Mouse (Mus musculus): ENCODE measurements around the gene Spry2. TPM values are rescaled to one million over a fixed set of nuclear protein-coding genes. Genes with fewer than 3 reads are reported as not detected.
A peak's percentile ranks its signal among the peaks of the same experiment; 100 is the strongest.

Gene Spry2
- polyA plus RNA-seq, 2 experiments: 35.6 to 75.9 TPM

GRCm38 (mm10) chr14:105905935-105906334 is 9.3 kb upstream of the Spry2 start:
- no peak for DNase-seq (ENCODE audit: low spot score)
- Histone ChIP-seq H3K27me3 (ENCODE audit: control insufficient read depth, insufficient read depth, low read length) (no peaks in the 10 kb centered on the region), H3K27ac (replicated peaks; ENCODE audit: low read depth, low read length) (no peak overlapping the region), H3K4me3 (replicated peaks; ENCODE audit: low read length) (no peak overlapping the region), H3K36me3 (ENCODE audit: control insufficient read depth, insufficient read depth, low read length) (no peaks in the 10 kb centered on the region), H3K4me2 (replicated peaks; ENCODE audit: low read depth, low read length, severe bottlenecking) (no peak overlapping the region), H3K9ac (ENCODE audit: low read depth, low read length, severe bottlenecking) (no peak overlapping the region), H3K4me1 (ENCODE audit: control insufficient read depth, insufficient read depth, low read length) (no peaks in the 10 kb centered on the region), H3K9me3 (ENCODE audit: control insufficient read depth, low read length) (0 out of 2 replicates have a peak, but pooled peaks cover 3% of the 10 kb centered on the region)
- 87% methylated on average over 5 of the region's 5 CpGs for WGBS
- TF ChIP-seq POLR2A (IDR thresholded peaks at IDR 0.05; ENCODE audit: borderline replicate concordance, extremely low read depth, insufficient read depth, insufficient read length): no peak
- ATAC-seq (ENCODE audit: low FRiP score, low read depth): no peak

DNA sequence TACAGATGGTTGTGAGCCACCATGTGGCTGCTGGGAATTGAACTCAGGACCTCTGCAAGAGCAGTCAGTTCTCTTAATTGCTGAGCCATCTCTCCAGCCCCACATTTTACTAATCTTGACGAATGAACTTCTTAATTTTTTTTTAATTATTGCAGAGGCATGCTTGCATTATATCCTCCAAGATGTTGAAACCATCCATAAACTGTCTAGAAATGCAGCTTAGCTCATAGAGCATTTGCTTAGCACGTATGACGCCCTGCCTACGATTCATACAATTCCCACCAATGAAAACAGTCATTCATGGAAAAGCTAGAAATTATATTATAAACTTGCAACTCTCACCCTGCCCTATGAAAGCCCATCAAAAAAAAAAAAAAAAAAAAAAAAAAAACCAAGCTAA is 8.9 kb upstream of the Spry2 start:
- no peak for DNase-seq (ENCODE audit: low spot score)
- Histone ChIP-seq H3K27ac (replicated peaks; ENCODE audit: low read depth, low read length) (no peak overlapping the region), H3K36me3 (ENCODE audit: control insufficient read depth, insufficient read depth, low read length) (no peaks in the 10 kb centered on the region), H3K27me3 (ENCODE audit: control insufficient read depth, insufficient read depth, low read length) (no peaks in the 10 kb centered on the region), H3K9ac (ENCODE audit: low read depth, low read length, severe bottlenecking) (no peak overlapping the region), H3K9me3 (ENCODE audit: control insufficient read depth, low read length) (0 out of 2 replicates have a peak, but pooled peaks cover 3% of the 10 kb centered on the region), H3K4me3 (replicated peaks; ENCODE audit: low read length) (no peak overlapping the region), H3K4me1 (ENCODE audit: control insufficient read depth, insufficient read depth, low read length) (no peaks in the 10 kb centered on the region), H3K4me2 (replicated peaks; ENCODE audit: low read depth, low read length, severe bottlenecking) (no peak overlapping the region)
- 94% methylated on average over 4 of the region's 4 CpGs for WGBS
- ATAC-seq (ENCODE audit: low FRiP score, low read depth): no peak
- TF ChIP-seq POLR2A (IDR thresholded peaks at IDR 0.05; ENCODE audit: borderline replicate concordance, extremely low read depth, insufficient read depth, insufficient read length): no peak

DNA sequence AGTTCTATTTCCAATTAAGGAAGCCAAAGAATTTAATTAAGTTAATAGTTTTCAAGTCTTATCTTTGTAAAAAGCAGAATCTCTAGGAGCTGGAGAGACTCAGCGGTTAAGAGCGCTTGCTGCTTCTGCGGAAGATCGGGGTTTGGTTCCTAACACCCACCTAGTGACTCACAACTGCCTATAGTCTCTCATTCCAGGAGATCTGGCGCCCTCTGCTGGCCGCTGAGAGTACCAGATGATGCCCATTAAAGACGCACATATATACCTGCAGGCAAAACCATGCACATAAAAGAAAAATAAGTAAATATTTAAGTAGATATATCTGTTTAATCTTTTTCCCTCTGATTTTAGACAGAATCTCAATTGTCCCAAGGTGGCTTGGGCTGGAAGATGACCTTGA is 6.2 kb upstream of the Spry2 start:
- H3K36me3 ChIP-seq (ENCODE audit: control insufficient read depth, insufficient read depth, low read length): no peaks in the 10 kb centered on the region

DNA sequence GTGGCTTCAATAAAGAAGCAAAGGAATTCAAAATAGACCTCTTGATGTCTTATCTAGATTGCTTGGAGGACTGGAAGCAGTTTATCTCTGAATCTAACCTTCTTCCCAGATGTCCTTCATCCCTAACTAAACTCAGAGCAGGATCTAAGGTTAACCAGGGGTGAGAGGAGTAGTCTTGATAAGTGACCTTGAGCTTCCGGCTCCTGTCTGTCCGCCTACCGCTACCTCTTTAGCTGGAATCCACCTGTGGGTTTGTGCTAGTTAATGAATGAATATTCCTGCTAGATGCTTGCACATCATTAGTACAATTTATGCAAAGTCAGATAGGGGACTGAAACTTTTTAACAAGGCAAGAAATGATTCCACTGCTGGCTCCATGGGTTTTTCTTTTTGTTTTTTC is 4.2 kb upstream of the Spry2 start:
- Histone ChIP-seq H3K9me3 (ENCODE audit: control insufficient read depth, low read length) (0 out of 2 replicates have a peak, but pooled peaks cover 3% of the 10 kb centered on the region), H3K27me3 (ENCODE audit: control insufficient read depth, insufficient read depth, low read length) (no peaks in the 10 kb centered on the region), H3K9ac (ENCODE audit: low read depth, low read length, severe bottlenecking) (no peak overlapping the region), H3K27ac (replicated peaks; ENCODE audit: low read depth, low read length) (no peak overlapping the region), H3K4me2 (replicated peaks; ENCODE audit: low read depth, low read length, severe bottlenecking) (no peak overlapping the region), H3K4me1 (ENCODE audit: control insufficient read depth, insufficient read depth, low read length) (peaks cover 4% of the 10 kb centered on the region; the same call in 1 of the 2 replicates), H3K36me3 (ENCODE audit: control insufficient read depth, insufficient read depth, low read length) (no peaks in the 10 kb centered on the region), H3K4me3 (replicated peaks; ENCODE audit: low read length) (no peak overlapping the region)
- no peak for ATAC-seq (ENCODE audit: low FRiP score, low read depth)
- no peak for TF ChIP-seq POLR2A (IDR thresholded peaks at IDR 0.05; ENCODE audit: borderline replicate concordance, extremely low read depth, insufficient read depth, insufficient read length)
- WGBS: 92% methylated on average over 3 of the region's 3 CpGs
- DNase-seq (ENCODE audit: low spot score): no peak

More for the DNA sequence above, 6.2 kb upstream of the Spry2 start:
- Histone ChIP-seq H3K4me1 (ENCODE audit: control insufficient read depth, insufficient read depth, low read length) (peaks cover 4% of the 10 kb centered on the region; the same call in 1 of the 2 replicates), H3K9ac (ENCODE audit: low read depth, low read length, severe bottlenecking) (no peak overlapping the region), H3K9me3 (ENCODE audit: control insufficient read depth, low read length) (0 out of 2 replicates have a peak, but pooled peaks cover 3% of the 10 kb centered on the region), H3K4me3 (replicated peaks; ENCODE audit: low read length) (no peak overlapping the region), H3K27ac (replicated peaks; ENCODE audit: low read depth, low read length) (no peak overlapping the region), H3K27me3 (ENCODE audit: control insufficient read depth, insufficient read depth, low read length) (no peaks in the 10 kb centered on the region), H3K4me2 (replicated peaks; ENCODE audit: low read depth, low read length, severe bottlenecking) (no peak overlapping the region)
- ATAC-seq (ENCODE audit: low FRiP score, low read depth): no peak
- no peak for TF ChIP-seq POLR2A (IDR thresholded peaks at IDR 0.05; ENCODE audit: borderline replicate concordance, extremely low read depth, insufficient read depth, insufficient read length)
- WGBS: 90% methylated on average over 7 of the region's 7 CpGs
- DNase-seq (ENCODE audit: low spot score): no peak

- Histone ChIP-seq H3K4me1 (ENCODE audit: control insufficient read depth, insufficient read depth, low read length) (peaks cover 4% of the 10 kb centered on the region; the same call in 1 of the 2 replicates), H3K27me3 (ENCODE audit: control insufficient read depth, insufficient read depth, low read length) (no peaks in the 10 kb centered on the region), H3K4me3 (replicated peaks; ENCODE audit: low read length) (peak overlapping the region; percentile 91), H3K4me2 (replicated peaks; ENCODE audit: low read depth, low read length, severe bottlenecking) (peak overlapping the region; percentile 89), H3K9me3 (ENCODE audit: control insufficient read depth, low read length) (0 out of 2 replicates have a peak, but pooled peaks cover 3% of the 10 kb centered on the region), H3K36me3 (ENCODE audit: control insufficient read depth, insufficient read depth, low read length) (no peaks in the 10 kb centered on the region), H3K27ac (replicated peaks; ENCODE audit: low read depth, low read length) (no peak overlapping the region), H3K9ac (ENCODE audit: low read depth, low read length, severe bottlenecking) (peak overlapping the region; percentile 98)
- TF ChIP-seq POLR2A (IDR thresholded peaks at IDR 0.05; ENCODE audit: borderline replicate concordance, extremely low read depth, insufficient read depth, insufficient read length): no peak
- DNase-seq (ENCODE audit: low spot score) (no peak), ATAC-seq (ENCODE audit: low FRiP score, low read depth) (no peak)
- WGBS: 3% methylated on average over 11 of the region's 11 CpGs
Observed at GRCm38 (mm10) chr14:105899116-105899515, 2.5 kb upstream of the Spry2 start.
